Mouse (Mus musculus) neutrophil, adult 65 days (primary cell): Measurements from ENCODE around the gene Xkrx. TPM values are rescaled to one million over a fixed set of nuclear protein-coding genes. Genes with fewer than 3 reads are reported as not detected.

ENCODE experiments used
- total RNA-seq: library from RNA; stranded (reverse); gene quantifications from 2 replicates; pipeline ENCODE4 v1.2.4, GENCODE M21; 2023

The Xkrx gene
- 0.32 and 0.47 TPM in 2 replicates for total RNA-seq

GRCm38 (mm10) chrX:134162043-134162720 lies at the start of gene Xkrx:
TSS of gene Xkrx (minus strand) at chrX:134162076.

GRCm38 (mm10) chrX:134187201-134187600 lies 25.3 kb upstream of the Xkrx start, which contains the start of gene Arl13a:
TSS of gene Arl13a (plus strand) at chrX:134187501.

Other genes starting within 250 kb of the Xkrx start
- 0.18 and 0.28 TPM in 2 replicates for gene Sytl4, start 180.3 kb downstream of the Xkrx start, total RNA-seq
- gene Cstf2, start 102.9 kb downstream of the Xkrx start, total RNA-seq: 15.8 and 18.8 TPM in 2 replicates
- not detected in 2 replicates for gene Arl13a, start 25.4 kb upstream of the Xkrx start, total RNA-seq
- gene Nox1, start 59.9 kb upstream of the Xkrx start, total RNA-seq: not detected in 2 replicates
- gene Trmt2b, start 114.9 kb upstream of the Xkrx start, total RNA-seq: 12.1 and 13.7 TPM in 2 replicates
- gene Tmem35a, start 133.1 kb upstream of the Xkrx start, total RNA-seq: not detected in 2 replicates
- 11.2 and 12.3 TPM in 2 replicates for gene Cenpi, start 146.0 kb upstream of the Xkrx start, total RNA-seq
- 0.19 and 0.25 TPM in 2 replicates for gene Drp2, start 242.5 kb upstream of the Xkrx start, total RNA-seq